Comparison of ENCODE assay signal across 8 mouse cellular contexts in the genomic region with DNA sequence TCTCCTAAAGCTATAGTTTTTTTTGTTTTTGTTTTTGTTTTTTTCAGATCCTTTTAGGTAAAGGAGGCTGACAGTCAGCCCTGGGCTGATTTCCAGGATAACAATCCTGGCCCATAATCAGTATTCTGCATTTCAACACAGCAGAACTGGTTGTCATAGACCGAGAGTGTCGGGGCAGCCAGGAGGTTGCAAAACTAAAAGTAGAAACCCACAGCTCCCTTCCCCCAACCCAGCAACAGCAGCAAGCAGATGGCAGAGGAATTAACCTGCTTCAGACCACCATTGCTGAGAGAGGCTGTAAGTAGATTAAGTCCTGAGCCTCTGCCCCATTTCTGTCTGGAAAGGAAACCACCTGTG. TPM values are rescaled to one million over a fixed set of nuclear protein-coding genes. Genes with fewer than 3 reads are reported as not detected.
DNase-seq lines count a peak whose midpoint lies in the region; ATAC-seq and TF ChIP-seq lines count a peak whose summit lies in the region.

No protein-coding gene starts in this region.

- peaks cover 16% of the 10 kb centered on the region; the same call in 1 of the 2 replicates for H3K79me2 ChIP-seq in liver, adult 2 months (ENCODE audit: control insufficient read depth, insufficient read depth, low read length)

- no peak overlapping the region for H3K27ac ChIP-seq in forebrain, embryonic 12.5 days
- H3K27ac ChIP-seq in hindbrain, embryonic 10.5 days = peak overlapping the region; percentile 90
- peak overlapping the region; percentile 95 for H3K27ac ChIP-seq in liver, adult 2 months (replicated peaks; ENCODE audit: insufficient read depth, low read depth, low read length)
- H3K27ac ChIP-seq in midbrain, embryonic 15.5 days = peak overlapping the region; percentile 83

- TF ChIP-seq CTCF in liver, adult 2 months (IDR thresholded peaks at IDR 0.05; ENCODE audit: low read depth, low read length) = no peak

- TF ChIP-seq POLR2A in liver, adult 2 months (IDR thresholded peaks at IDR 0.05; ENCODE audit: extremely low read depth, insufficient read depth, low read length) = 0 out of 2 replicates have a peak, but pooled peaks have one; percentile 9

- peak; percentile 23 for DNase-seq in embryo, embryonic 10 days (ENCODE audit: low spot score)
- DNase-seq in embryo, embryonic 9.5 days (ENCODE audit: extremely low spot score) = no peak
- DNase-seq in adrenal gland, adult 8-10 months = peak; percentile 45
- DNase-seq in hindbrain, embryonic 10.5 days (ENCODE audit: low spot score) = no peak
- DNase-seq in liver, adult 2 months (ENCODE audit: extremely low read depth, low read depth, low spot score) = peak; percentile 89
- no peak for DNase-seq in ovary, postnatal 14 days (ENCODE audit: low spot score)

- H3K27me3 ChIP-seq in forebrain, embryonic 12.5 days = no peaks in the 10 kb centered on the region
- no peaks in the 10 kb centered on the region for H3K27me3 ChIP-seq in hindbrain, embryonic 10.5 days (ENCODE audit: insufficient read depth, poor library complexity, severe bottlenecking)
- no peaks in the 10 kb centered on the region for H3K27me3 ChIP-seq in liver, adult 2 months (ENCODE audit: control insufficient read depth, insufficient read depth, low read length)
- no peaks in the 10 kb centered on the region for H3K27me3 ChIP-seq in midbrain, embryonic 15.5 days (replicated peaks)

- H3K4me1 ChIP-seq in forebrain, embryonic 12.5 days = peaks cover 16% of the 10 kb centered on the region
- peaks cover 18% of the 10 kb centered on the region for H3K4me1 ChIP-seq in hindbrain, embryonic 10.5 days (replicated peaks)
- peaks cover 11% of the 10 kb centered on the region for H3K4me1 ChIP-seq in liver, adult 2 months (ENCODE audit: control insufficient read depth, insufficient read depth, low read length)
- H3K4me1 ChIP-seq in midbrain, embryonic 15.5 days = peaks cover 12% of the 10 kb centered on the region

- whole genome bisulfite sequencing in forebrain, embryonic 12.5 days = 10% methylated on average over 2 of the region's 2 CpGs
- WGBS in hindbrain, embryonic 10.5 days = 29% methylated on average over 2 of the region's 2 CpGs
- 0% methylated on average over 2 of the region's 2 CpGs for WGBS in liver, adult 2 months
- WGBS in midbrain, embryonic 15.5 days = 5% methylated on average over 2 of the region's 2 CpGs

- peak overlapping the region; percentile 69 for H3K4me3 ChIP-seq in forebrain, embryonic 12.5 days (replicated peaks)
- peak overlapping the region; percentile 78 for H3K4me3 ChIP-seq in hindbrain, embryonic 10.5 days
- H3K4me3 ChIP-seq in liver, adult 2 months (ENCODE audit: insufficient read depth, low read depth, low read length) = peak overlapping the region; percentile 85
- H3K4me3 ChIP-seq in midbrain, embryonic 15.5 days = peak overlapping the region; percentile 69

- H3K9me3 ChIP-seq in forebrain, embryonic 12.5 days = no peaks in the 10 kb centered on the region
- no peaks in the 10 kb centered on the region for H3K9me3 ChIP-seq in hindbrain, embryonic 10.5 days
- H3K9me3 ChIP-seq in midbrain, embryonic 15.5 days = no peaks in the 10 kb centered on the region

- no peak for ATAC-seq in forebrain, embryonic 12.5 days (ENCODE audit: low FRiP score)
- no peak for ATAC-seq in midbrain, embryonic 15.5 days (replicated peaks)

- peak overlapping the region; percentile 63; the same call in 1 of the 2 replicates for H3K9ac ChIP-seq in forebrain, embryonic 12.5 days
- peak overlapping the region; percentile 92 for H3K9ac ChIP-seq in liver, adult 2 months (ENCODE audit: low read depth, low read length)
- H3K9ac ChIP-seq in midbrain, embryonic 15.5 days = no peak overlapping the region

- peak overlapping the region; percentile 80 for H3K4me2 ChIP-seq in forebrain, embryonic 12.5 days
- H3K4me2 ChIP-seq in midbrain, embryonic 15.5 days = peak overlapping the region; percentile 80

- no peaks in the 10 kb centered on the region for H3K36me3 ChIP-seq in forebrain, embryonic 12.5 days (replicated peaks)
- no peaks in the 10 kb centered on the region for H3K36me3 ChIP-seq in hindbrain, embryonic 10.5 days
- H3K36me3 ChIP-seq in liver, adult 2 months (ENCODE audit: control insufficient read depth, insufficient read depth, low read length) = no peaks in the 10 kb centered on the region
- H3K36me3 ChIP-seq in midbrain, embryonic 15.5 days (replicated peaks) = no peaks in the 10 kb centered on the region

RNA-seq across cellular contexts. Expression of gene Fyco1, which starts 1.0 kb away (rescaled TPM):
- total RNA-seq in adrenal gland, adult 8-10 months (2022) = 10 to 100 TPM; 49.2 to 64.3 (median 59.1) TPM
- 9.9 and 10.5 TPM in 2 replicates for polyA plus RNA-seq in forebrain, embryonic 12.5 days (2016; fragmentation: Nextera tagmentation; extraction: Ambion mirVana)
- polyA plus RNA-seq in hindbrain, embryonic 10.5 days (2016; fragmentation: Nextera tagmentation; extraction: Ambion mirVana) = 8.5 and 9.4 TPM in 2 replicates
- total RNA-seq in liver, adult 2 months (2014; rRNA removed) = 21.2 and 22.9 TPM in 2 replicates
- polyA plus RNA-seq in liver, adult 2 months (2012; rRNA removed) = 5.9 and 6.6 TPM in 2 replicates
- 18.7 and 19.0 TPM in 2 replicates for polyA plus RNA-seq in midbrain, embryonic 15.5 days (2015; fragmentation: Nextera tagmentation; extraction: Ambion mirVana)

RNA-seq across cellular contexts. Expression of gene Xcr1, which starts 11.1 kb away (rescaled TPM):
- under 1 TPM in 3 of 4 experiments, not detected in 1; 0.22 to 0.31 (median 0.23) TPM for total RNA-seq in adrenal gland, adult 8-10 months (2022)
- polyA plus RNA-seq in forebrain, embryonic 12.5 days (2016; fragmentation: Nextera tagmentation; extraction: Ambion mirVana) = 0.05 TPM in 1 of 2 replicates, not detected in the other
- 0.05 TPM in 1 of 2 replicates, not detected in the other for polyA plus RNA-seq in hindbrain, embryonic 10.5 days (2016; fragmentation: Nextera tagmentation; extraction: Ambion mirVana)
- 0.18 and 0.34 TPM in 2 replicates for total RNA-seq in liver, adult 2 months (2014; rRNA removed)
- polyA plus RNA-seq in liver, adult 2 months (2012; rRNA removed) = 0.09 and 0.22 TPM in 2 replicates
- 0.05 and 0.09 TPM in 2 replicates for polyA plus RNA-seq in midbrain, embryonic 15.5 days (2015; fragmentation: Nextera tagmentation; extraction: Ambion mirVana)

RNA-seq across cellular contexts. Expression of gene Cxcr6, which starts 44.4 kb away (rescaled TPM):
- total RNA-seq in adrenal gland, adult 8-10 months (2022) = under 1 TPM in 3 of 4 experiments, not detected in 1; 0.46 to 0.75 (median 0.49) TPM
- 0.13 and 0.21 TPM in 2 replicates for polyA plus RNA-seq in forebrain, embryonic 12.5 days (2016; fragmentation: Nextera tagmentation; extraction: Ambion mirVana)
- polyA plus RNA-seq in hindbrain, embryonic 10.5 days (2016; fragmentation: Nextera tagmentation; extraction: Ambion mirVana) = 0.09 TPM in 1 of 2 replicates, not detected in the other
- total RNA-seq in liver, adult 2 months (2014; rRNA removed) = 1.0 and 1.3 TPM in 2 replicates
- 0.70 and 0.76 TPM in 2 replicates for polyA plus RNA-seq in liver, adult 2 months (2012; rRNA removed)
- 0.19 and 0.23 TPM in 2 replicates for polyA plus RNA-seq in midbrain, embryonic 15.5 days (2015; fragmentation: Nextera tagmentation; extraction: Ambion mirVana)

Comparison
In these comparisons a context has a peak if more than half of its experiments do, and no peak if none do; other contexts are left out.
1. DNase-seq: peak in embryo, embryonic 10 days (single experiment), adrenal gland, adult 8-10 months (single experiment) and liver, adult 2 months (single experiment); none in embryo, embryonic 9.5 days (single experiment), hindbrain, embryonic 10.5 days (single experiment) and ovary, postnatal 14 days (single experiment).
2. Peak in every context shown above with its lines, with median percentiles within 50 percentile points of each other: H3K4me3 ChIP-seq.